Mouse (Mus musculus) heart, postnatal 4 days (tissue): ENCODE data around the gene Gosr2. TPM values are rescaled to one million over a fixed set of nuclear protein-coding genes. Genes with fewer than 3 reads are reported as not detected.

ENCODE experiments used
- DNase-seq: peaks from one replicate; pipeline ENCODE4 v3.0.0; 2021
- total RNA-seq, 2 experiments: library from RNA; stranded (reverse); gene quantifications; 2 replicates each; pipeline ENCODE4 v1.2.3; 2021

The Gosr2 gene
- 10 to 100 TPM; 60.0 to 62.1 TPM for total RNA-seq

- DNase-seq = peak; percentile 89
Measured at GRCm38 (mm10) chr11:103697565-103698176, at the start of gene Gosr2. TSS of gene Gosr2 (minus strand) at chr11:103697898.

- DNase-seq = no peak
Measured at GRCm38 (mm10) chr11:103735046-103735781, 37.5 kb upstream of the Gosr2 start.

DNA sequence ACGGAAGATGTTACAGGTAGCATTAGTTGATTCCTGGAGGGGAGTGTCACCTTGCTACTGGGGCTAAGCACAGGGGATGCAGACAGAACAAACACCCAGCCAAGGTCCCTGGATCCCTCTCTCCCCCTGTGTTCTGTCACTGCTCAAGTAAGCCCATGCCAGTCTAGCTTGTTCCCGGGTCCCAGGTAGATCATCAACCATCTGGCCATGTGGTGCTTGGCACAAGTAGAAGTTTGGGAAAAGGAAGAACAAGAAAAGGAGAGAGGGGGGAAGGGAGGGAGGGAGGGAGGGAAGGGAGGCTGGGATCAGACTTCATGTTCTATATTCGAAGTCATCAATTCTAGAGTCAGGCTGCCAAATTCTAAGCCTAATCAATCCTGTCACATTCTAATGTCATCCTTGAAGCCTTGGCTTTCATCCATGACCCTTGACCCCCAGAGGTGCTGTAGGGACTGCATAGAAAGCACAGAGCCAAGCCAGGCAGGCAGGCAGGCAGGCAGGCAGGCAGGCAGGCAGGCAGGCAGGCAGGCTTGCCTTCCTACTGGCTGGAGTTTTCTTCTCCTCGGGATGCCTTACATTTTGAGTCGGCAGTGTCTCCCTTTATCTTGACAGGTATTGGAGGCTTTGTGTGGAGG lies 36.8 kb upstream of the Gosr2 start:
- DNase-seq = no peak

GRCm38 (mm10) chr11:103733961-103734360 lies 36.3 kb upstream of the Gosr2 start:
- DNase-seq = no peak

DNA sequence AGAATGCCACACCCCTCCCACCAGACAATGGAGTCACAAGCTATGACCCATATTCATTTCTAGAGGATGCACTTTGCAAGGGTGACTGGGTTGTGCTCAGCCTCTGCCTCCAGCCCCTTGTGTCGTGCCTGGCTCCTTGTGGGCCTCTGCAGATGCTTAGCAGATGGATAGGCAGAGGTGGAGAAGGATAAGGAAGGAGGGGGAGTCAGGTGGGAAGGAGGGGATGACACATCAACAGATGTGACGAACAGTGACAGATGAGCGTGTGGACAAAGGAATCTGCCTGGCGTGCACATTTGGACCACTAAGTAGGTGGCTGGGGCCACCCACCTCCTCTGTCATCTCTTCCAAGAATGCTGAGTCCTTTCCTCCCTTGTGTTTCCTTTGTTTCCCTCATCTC lies 35.4 kb upstream of the Gosr2 start:
- DNase-seq = no peak

DNA sequence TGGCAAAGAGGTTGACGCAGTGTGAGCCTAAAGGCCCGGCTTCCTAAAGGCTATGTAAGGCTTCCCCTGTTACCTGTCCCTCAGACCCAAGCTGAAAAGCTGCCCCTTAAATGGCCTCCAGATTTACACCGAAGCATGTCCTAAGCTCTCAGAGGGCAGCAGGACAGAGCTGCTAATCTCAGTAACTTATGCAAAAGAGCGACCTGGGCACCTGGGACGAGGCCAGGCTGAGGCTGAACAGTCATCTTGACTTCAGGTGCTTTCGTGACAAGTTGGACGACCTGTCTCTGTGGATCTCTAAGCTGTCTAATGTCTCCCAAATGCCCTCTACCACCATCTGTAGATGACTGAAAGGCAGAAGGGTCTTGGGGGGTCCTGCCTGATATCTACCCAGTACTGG lies 34.6 kb upstream of the Gosr2 start:
- no peak for DNase-seq

- peak; percentile 19 for DNase-seq
Measured at GRCm38 (mm10) chr11:103731594-103731993, 33.9 kb upstream of the Gosr2 start.

DNA sequence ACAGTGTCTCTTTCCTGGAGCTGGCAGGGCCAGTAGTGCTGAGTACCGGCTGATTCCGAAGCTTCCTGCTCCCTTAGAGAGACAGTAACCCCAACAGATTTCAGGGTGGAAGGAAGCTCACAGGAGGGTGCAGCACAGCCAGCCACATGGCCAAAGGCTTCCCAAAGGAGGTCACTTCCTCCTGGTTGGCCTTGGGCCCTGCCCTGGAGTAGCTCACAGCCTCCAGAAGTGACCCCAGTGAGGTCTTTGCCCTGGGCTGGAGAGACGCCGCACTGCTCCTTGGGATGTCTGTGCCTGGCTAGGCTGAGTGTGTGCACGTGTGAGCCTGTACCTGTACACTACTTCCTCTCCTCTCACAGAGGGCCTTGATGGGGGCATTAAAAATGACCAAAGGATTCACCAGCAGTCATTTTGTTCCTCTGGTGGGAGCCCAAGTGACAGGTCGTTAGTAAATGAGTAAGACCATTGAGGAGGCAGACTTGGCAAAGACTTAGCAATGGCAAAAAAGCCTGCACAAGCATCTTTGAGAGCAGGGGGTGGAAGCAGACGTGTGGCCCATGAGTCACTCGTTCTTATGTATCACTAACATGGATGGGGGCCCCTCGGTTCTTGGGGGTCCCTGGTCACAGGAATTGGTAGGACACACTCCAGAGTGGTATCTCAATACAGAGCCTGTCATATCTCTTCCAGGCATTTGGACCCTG lies 31.7 kb upstream of the Gosr2 start:
- DNase-seq = no peak

GRCm38 (mm10) chr11:103724331-103724771 lies 26.7 kb upstream of the Gosr2 start:
- DNase-seq = no peak

GRCm38 (mm10) chr11:103722040-103722481 lies 24.4 kb upstream of the Gosr2 start:
- DNase-seq = peak; percentile 11

DNA sequence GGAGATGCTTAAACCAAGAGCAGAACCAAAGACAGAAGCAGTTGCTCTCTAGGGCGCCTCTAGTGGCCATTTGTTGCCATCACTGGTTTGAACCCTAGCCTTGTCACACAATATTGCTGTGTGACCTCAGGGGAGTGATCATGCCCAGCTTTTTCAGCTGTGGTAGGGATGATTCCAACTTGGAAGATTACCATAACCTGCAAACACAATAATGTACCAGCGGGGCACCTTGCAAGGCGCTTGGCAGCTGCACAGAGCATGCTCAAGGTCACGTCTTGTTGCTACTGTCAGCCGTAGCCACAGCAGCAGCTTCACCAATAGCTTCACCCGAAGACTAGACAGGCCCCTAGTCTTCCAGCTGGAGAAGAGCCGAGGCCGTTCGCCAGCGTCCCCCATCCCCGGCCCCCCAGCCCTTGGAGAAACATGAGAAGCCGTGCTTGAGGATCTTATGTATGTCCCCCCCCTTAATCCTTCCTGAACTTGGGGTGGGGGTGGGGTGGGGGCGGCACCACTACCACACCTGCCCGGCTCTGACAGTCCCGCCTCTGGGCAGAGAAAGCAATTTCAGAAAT lies 23.9 kb upstream of the Gosr2 start:
- peak; percentile 23 for DNase-seq

- no peak for DNase-seq
Measured at GRCm38 (mm10) chr11:103719436-103719835, 21.7 kb upstream of the Gosr2 start.

- no peak for DNase-seq
Measured at GRCm38 (mm10) chr11:103716971-103717370, 19.3 kb upstream of the Gosr2 start.

DNA sequence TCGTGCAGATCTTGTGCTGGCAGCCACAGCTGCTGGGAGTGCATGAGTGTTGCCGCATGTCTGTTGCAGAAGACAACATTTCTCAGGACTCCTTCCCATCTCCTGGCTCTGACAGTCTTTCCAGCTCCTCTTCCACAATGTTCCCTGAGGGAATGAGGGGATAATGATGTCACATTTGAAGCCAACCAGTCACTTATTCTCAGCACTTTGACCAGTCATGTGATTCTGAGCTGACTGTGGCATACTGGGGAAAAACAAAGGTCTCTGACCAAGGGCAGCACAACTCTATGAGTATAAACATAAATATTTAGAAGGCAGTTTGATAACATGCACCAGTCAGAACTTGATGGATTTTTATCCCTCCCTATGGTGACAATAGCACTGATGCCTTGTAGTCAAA lies 16.4 kb upstream of the Gosr2 start:
- DNase-seq = no peak

- no peak for DNase-seq
Measured at GRCm38 (mm10) chr11:103711851-103712587, 14.3 kb upstream of the Gosr2 start.

DNA sequence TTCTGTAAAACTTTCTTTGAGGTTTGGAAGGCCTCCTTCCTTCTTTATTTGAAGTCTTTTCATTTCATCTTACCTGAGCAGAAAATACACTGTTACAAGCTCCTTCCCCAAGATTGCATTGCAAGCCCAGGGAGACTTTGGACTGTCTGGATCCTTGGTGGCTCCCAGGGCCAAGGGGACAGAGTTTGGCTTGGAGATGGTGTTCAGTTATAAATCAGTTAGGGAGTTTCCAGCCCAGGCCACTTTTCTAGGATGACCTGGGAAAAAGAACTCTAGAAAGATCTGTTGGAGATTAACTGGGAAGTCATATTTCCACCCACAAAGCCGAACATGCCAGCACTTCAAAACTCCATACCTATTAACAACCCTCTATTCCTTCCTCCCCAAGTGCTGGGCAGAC lies 12.3 kb upstream of the Gosr2 start:
- DNase-seq = no peak

DNA sequence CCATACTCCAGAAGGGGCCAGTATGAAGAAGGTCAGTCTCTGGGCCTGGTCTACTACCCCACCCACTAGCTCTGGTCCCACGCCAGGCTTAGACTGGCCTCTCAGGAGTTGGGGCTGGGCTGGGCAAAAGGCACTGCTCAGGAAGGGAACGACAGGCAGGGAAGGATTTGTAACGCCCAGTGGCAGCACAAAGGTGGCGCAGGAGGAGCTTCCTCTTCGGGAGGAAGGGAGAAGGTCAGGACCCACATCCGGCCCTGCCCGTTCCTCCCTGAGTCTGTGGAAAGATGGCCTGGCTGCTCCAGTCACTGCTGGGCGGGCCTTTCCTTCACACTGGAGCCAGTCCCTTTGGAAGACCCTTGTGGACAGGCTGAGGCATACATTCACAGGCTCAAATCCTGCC lies 9.3 kb upstream of the Gosr2 start:
- peak; percentile 63 for DNase-seq

- no peak for DNase-seq
Measured at GRCm38 (mm10) chr11:103698226-103698625, 528 bp upstream of the Gosr2 start.

DNA sequence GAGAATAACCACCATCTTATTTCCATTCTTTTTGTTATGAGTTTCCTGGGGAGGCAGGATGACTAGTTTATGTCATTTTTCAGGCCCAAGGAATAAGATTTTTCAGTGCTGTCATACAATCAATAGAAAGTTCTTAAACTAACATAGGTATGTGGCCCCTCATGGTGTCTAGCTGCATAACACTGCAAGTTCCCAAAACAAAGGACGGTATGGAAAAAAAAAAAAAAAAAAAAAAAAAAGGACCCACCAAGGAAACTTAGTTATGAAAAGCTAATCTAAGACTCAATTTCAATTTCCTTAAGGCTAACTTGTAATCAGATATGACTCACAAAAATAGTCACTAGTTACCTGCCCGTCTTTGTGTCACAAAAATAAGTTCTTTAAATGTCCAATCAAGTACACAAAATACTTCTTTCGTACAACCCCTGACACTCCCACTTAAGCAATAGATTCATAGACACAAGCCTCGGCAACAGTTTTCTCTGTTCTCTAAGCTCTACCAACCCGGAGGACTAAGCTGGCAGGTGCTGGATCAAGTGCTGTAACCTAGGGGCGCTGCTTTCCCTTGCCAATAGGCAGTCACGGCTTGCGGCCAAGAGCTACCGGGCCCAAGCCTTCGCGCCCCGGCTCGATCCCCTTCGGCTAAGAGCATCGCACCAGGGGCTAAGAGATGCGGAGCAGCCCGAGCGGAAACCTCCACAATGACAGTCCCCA lies 690 bp downstream of the Gosr2 start:
- DNase-seq = no peak

GRCm38 (mm10) chr11:103693241-103693640 lies 4.5 kb downstream of the Gosr2 start:
- DNase-seq = no peak

DNA sequence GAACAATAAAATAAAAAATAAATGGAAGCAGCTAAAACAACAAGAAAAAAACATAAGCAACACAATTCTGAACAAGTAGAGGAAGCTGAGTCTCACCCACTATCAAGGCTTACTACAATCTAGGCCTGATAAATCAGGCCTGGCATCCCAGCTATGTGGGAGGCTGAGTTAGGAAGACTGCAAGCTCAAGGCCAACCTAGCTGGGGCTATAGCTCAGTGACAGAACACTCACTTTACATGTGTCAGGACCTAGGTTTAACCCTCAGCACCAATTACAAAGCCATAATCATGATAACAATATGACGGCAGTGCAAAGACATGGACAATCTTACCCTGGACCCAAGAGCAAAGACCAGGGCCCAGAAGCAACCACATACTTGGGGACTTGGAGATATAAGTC lies 6.7 kb downstream of the Gosr2 start:
- no peak for DNase-seq
